Mouse (Mus musculus) heart, postnatal 0 days (tissue): ENCODE results near the gene H2al2a. TPM values are rescaled to one million over a fixed set of nuclear protein-coding genes. Genes with fewer than 3 reads are reported as not detected.

Experiments
- ATAC-seq: fragments of 200-750 bp; cut with Nextera tagmentation; 2 replicates; pipeline ENCODE4 v1.8.0; 2017; ENCODE audit warnings: low read depth, moderate number of reproducible peaks, moderate library complexity; ENCODE audit not compliant: insufficient read depth
- DNase-seq: peaks from one replicate; pipeline ENCODE4 v3.0.0-alpha.2; 2016; ENCODE audit warnings: low spot score
- H3K27ac ChIP-seq: fragments of 300-500 bp; sonication (generic); 2 replicates; pipeline ENCODE4 v1.5.1; 2014; ENCODE audit warnings: low read depth, mild to moderate bottlenecking
- H3K27me3 ChIP-seq: fragments of 300-500 bp; sonication (generic); 2 replicates; pipeline ENCODE4 v1.6.1; 2014; ENCODE audit warnings: low read length, mixed read lengths; ENCODE audit not compliant: control insufficient read depth, insufficient read depth
- H3K36me3 ChIP-seq: fragments of 300-500 bp; sonication (generic); replicated peaks from 2 replicates; pipeline ENCODE4 v1.6.1; 2014; ENCODE audit warnings: low read length, mixed read lengths; ENCODE audit not compliant: control insufficient read depth, insufficient read depth
- H3K4me1 ChIP-seq: fragments of 300-500 bp; sonication (generic); 2 replicates; pipeline ENCODE4 v1.6.1; 2014; ENCODE audit warnings: antibody characterized with exemption; ENCODE audit not compliant: control insufficient read depth, insufficient read depth
- H3K4me2 ChIP-seq: fragments of 300-500 bp; sonication (generic); 2 replicates; pipeline ENCODE4 v1.6.1; 2014; ENCODE audit warnings: low read depth, mild to moderate bottlenecking, low read length, moderate library complexity
- H3K4me3 ChIP-seq: fragments of 300-500 bp; sonication (generic); 2 replicates; pipeline ENCODE4 v1.5.1; 2014; ENCODE audit warnings: low read depth, low read length
- H3K9ac ChIP-seq: fragments of 300-500 bp; sonication (generic); replicated peaks from 2 replicates; pipeline ENCODE4 v1.6.1; 2014; ENCODE audit warnings: low read depth, low read length, mixed read lengths
- H3K9me3 ChIP-seq: fragments of 300-500 bp; sonication (generic); replicated peaks from 2 replicates; pipeline ENCODE4 v1.6.1; 2016; ENCODE audit warnings: low read length; ENCODE audit not compliant: control insufficient read depth
- CTCF ChIP-seq: IDR thresholded peaks from 2 replicates; pipeline ENCODE4 v1.5.1; 2016; ENCODE audit warnings: antibody characterized with exemption, control low read depth, low read depth
- EP300 ChIP-seq: IDR thresholded peaks from 2 replicates; pipeline ENCODE4 v1.6.1; 2016; ENCODE audit warnings: antibody characterized with exemption, low read depth
- WGBS: fragments of 180-500 bp; shearing (Covaris S2); extraction: QIAGEN DNeasy Blood & Tissue Kit; methylation state at CpG from one replicate; pipeline ENCODE4 v1.1.7; 2014; 5-methylcytosine and 5-hydroxymethylcytosine counted together
- polyA plus RNA-seq: library from polyadenylated mRNA; unstranded; fragments of >200 nt; fragmentation: Nextera tagmentation; extraction: Ambion mirVana; gene quantifications from 2 replicates; pipeline ENCODE4 v1.2.1, GENCODE M21; 2015
- total RNA-seq: library from RNA; depleted of rRNA; stranded (reverse); fragments of >200 nt; gene quantifications from 2 replicates; pipeline ENCODE4 v1.2.3, GENCODE M21; 2014; ENCODE audit warnings: low replicate concordance

Gene H2al2a
- total and polyA plus RNA-seq, 2 experiments from 2014 or later = not detected

DNA sequence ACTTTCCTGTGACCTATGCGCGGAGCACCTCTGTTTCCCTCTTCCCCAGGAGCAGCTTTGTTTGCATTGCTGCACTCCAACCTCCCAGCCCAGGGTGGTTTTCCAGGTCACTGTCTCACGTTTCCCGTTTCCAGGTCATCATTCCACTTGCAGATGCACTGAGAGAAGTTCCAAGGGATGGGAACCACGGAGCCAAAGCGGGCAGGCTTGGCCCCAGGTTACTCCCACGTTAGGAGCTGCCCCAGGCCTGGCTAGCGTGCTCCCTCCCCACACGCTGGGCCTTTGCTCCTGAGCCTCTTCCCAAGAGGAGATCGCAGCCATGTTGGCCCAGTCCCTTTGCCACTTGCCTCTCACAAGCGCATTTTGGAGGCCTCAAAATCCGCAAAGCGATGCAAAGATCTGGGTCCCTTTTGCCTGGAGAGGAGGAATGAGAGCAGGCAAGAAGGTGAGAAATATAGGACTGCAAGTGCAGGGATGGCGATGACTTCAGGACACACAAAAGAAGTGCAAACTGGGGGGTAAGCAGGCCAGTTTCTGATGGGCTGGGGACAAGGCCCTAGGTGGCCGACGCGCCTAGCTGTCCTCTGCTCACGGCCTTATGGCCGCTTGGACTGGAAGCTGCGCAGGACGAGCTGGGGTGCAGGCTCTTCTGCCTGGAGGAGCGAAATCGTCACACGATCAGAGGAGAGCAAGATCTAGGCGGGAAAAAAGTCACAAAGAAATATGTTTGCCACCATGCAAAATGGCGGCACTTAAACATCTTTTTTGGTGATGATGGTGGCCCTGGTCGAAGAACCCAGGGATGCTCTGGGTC, 43.8 kb upstream of the H2al2a start:
- Histone ChIP-seq H3K4me1 (peaks cover 45% of the 10 kb centered on the region), H3K27ac (no peak overlapping the region), H3K27me3 (no peaks in the 10 kb centered on the region), H3K9me3 (no peaks in the 10 kb centered on the region), H3K36me3 (no peaks in the 10 kb centered on the region), H3K4me2 (no peak overlapping the region), H3K4me3 (no peak overlapping the region), H3K9ac (0 out of 2 replicates have a peak overlapping the region, but pooled peaks have one; percentile 4)
- no peak for ATAC-seq
- no peak for DNase-seq
- no peak for TF ChIP-seq CTCF
- no peak for TF ChIP-seq EP300
- WGBS = 63% methylated on average over 27 of the region's 27 CpGs

DNA sequence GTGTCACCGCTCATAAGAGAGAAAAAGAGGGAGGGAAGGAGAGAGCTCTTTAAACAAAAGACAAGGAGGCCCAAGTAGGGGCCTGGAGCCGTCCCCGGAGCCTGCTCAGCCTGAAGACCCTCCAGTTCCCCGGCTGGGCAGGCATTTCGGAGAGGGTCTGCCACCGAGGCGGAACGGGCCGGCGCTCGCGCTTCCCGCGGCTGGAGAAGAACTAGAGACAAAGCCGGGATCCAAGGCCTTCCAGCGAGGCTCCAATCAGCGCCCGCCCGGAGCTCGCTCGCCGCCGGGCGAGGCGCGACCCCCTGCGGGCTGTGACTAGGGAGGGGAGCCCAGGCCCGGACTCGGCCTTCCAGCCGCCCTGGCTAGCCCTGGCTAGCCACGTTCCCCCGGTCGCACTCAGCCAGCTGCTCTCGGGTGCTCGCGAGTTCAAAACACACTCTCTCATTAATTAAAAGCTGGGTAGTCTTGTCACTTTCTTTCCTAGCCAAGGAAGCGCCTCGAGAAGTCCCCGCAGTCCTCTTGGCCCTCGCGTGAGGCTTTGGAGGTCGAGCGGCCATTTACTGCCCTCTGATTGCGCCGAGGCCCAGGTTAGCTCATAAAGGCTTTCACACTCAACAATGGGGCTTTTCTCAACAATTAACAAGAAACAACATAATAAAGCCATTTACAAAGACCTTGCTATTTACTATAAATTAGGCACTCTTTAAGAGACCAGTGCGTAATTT, 43.0 kb upstream of the H2al2a start:
- Histone ChIP-seq H3K4me1 (peaks cover 37% of the 10 kb centered on the region), H3K4me2 (peak overlapping the region; percentile 56), H3K27me3 (no peaks in the 10 kb centered on the region), H3K27ac (no peak overlapping the region), H3K4me3 (peak overlapping the region; percentile 12), H3K36me3 (no peaks in the 10 kb centered on the region), H3K9me3 (no peaks in the 10 kb centered on the region), H3K9ac (peak overlapping the region; percentile 59)
- WGBS = 28% methylated on average over 43 of the region's 46 CpGs
- ATAC-seq = peak; percentile 58; the same call in 1 of the 2 replicates
- peak; percentile 11 for DNase-seq
- no peak for TF ChIP-seq CTCF
- TF ChIP-seq EP300 = no peak

DNA sequence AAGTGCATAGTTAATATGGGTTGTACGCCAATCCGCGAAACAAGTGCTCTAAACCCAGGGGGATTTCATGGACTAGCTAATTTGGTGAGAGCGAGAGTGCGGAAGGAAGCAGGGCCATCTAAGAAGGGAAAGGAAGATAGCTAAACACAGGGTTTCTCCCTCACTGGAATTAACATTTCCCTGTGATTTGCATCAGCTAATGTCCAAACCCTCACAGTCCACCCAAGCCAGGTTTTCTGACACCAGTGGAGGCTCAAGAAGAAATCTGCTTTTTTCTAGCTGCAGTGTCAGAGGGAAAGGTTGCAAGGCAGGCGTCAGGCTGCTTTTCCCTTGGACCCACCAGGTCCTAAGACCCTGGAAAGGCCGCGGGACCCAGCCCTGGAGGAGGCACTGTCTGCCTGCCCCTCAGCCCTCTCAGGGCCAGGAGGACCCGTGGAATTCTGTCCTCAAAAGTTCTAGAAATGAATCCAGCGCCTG, 42.2 kb upstream of the H2al2a start:
- DNase-seq (peak; percentile 7), ATAC-seq (0 out of 2 replicates have a peak, but pooled peaks have one; percentile 30)
- Histone ChIP-seq H3K4me3 (no peak overlapping the region), H3K9ac (no peak overlapping the region), H3K4me1 (peaks cover 29% of the 10 kb centered on the region), H3K9me3 (no peaks in the 10 kb centered on the region), H3K27me3 (no peaks in the 10 kb centered on the region), H3K4me2 (no peak overlapping the region), H3K27ac (no peak overlapping the region), H3K36me3 (no peaks in the 10 kb centered on the region)
- TF ChIP-seq EP300 (no peak), CTCF (no peak)
- WGBS = 72% methylated on average over 10 of the region's 10 CpGs

DNA sequence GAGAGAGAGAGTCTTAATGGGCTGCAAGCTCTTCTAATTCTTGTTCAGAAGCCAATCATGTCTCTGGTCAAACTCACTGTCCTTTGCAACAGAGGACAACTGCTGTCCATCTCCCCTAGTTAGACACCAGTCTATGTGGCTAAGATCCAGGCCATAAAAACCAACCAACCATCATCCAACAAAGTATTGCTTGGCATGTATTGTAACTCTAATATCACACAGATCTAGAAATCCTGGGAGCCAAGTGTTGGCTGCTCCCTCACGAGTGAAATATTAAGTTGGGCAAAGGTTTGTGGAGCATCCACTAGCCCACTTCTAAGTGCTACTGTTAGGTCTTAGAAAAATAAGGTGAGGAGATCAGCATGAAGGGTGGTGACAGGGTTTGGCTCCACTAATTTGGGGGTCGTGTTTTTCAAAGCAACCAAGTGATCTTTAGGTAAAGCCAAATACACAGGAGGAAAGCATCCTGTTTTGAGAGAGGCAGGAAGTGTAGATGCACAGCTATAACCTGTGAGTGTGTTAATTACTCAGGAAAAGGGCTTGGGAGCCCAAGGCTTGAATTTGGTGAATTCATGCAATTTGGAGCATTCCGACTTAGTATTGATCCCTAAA, 41.5 kb upstream of the H2al2a start:
- Histone ChIP-seq H3K4me3 (no peak overlapping the region), H3K27me3 (no peaks in the 10 kb centered on the region), H3K9me3 (no peaks in the 10 kb centered on the region), H3K4me1 (peaks cover 28% of the 10 kb centered on the region), H3K27ac (no peak overlapping the region), H3K9ac (no peak overlapping the region), H3K4me2 (no peak overlapping the region), H3K36me3 (no peaks in the 10 kb centered on the region)
- TF ChIP-seq EP300 = no peak
- TF ChIP-seq CTCF = no peak
- DNase-seq (no peak), ATAC-seq (no peak)
- 62% methylated on average over 3 of the region's 3 CpGs for WGBS

DNA sequence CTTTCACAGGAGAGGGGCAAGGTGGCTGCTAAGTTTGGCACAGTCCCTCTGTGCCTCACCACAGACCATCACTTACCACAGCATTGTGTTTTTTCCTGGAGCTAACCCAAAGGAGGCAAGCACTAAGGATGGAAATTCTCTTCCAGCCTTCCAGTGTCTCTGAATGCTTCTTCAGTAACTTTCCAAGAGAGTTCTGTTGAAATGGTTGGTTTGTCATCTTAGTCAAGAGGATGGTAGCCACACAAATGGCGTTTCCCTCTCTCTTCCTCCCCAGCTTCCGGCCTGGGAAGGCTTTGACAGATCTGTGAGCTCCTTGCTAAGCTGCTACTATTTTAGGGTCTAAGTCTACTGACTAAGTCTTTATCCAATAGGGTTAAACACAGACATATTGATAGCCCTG, 40.7 kb upstream of the H2al2a start, which contains the start of gene A930004D18Rik:
Gene A930004D18Rik, minus strand, starts transcription at position 247 of the 400 bp plus-strand sequence.
- no peak within 1 kb of the TSS for H3K4me3 ChIP-seq
- no peaks in the 10 kb centered on the region for H3K9me3 ChIP-seq
- H3K36me3 ChIP-seq = no peaks in the 10 kb centered on the region
- ATAC-seq (no peak), DNase-seq (no peak)
- H3K4me1 ChIP-seq = peaks cover 20% of the 10 kb centered on the region
- TF ChIP-seq EP300 = no peak
- no peak for TF ChIP-seq CTCF
- no peak within 1 kb of the TSS for H3K4me2 ChIP-seq
- 57% methylated on average over 2 of the region's 2 CpGs for WGBS
- H3K9ac ChIP-seq = no peak within 1 kb of the TSS
- H3K27ac ChIP-seq = no peak within 1 kb of the TSS
- H3K27me3 ChIP-seq = no peaks in the 10 kb centered on the region
